Mouse (Mus musculus): Measurements from ENCODE around the gene Slc8b1.
A peak's percentile ranks its signal among the peaks of the same experiment; 100 is the strongest.

Slc8b1 gene

DNA sequence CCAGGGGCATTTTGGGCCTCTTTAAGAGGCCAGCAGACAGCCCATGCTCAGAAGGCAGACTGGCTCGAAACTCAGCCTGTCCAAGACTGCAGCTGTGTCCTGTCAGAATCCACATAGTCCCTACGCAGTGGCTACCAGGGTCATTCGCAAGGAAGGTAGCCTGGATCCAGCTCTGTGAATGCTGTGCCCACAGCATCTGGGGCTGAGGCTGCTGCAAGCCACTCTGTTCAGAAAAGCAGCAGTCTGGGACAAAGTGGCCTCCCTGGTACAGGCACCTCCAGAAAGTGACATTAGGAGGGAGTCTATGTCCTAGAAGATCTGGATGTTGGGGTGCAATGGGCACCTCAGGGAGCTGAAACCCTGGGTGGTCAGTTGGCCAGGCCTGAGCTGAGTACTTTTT is 58.8 kb downstream of the Slc8b1 start:
- DNase-seq = no peak

DNA sequence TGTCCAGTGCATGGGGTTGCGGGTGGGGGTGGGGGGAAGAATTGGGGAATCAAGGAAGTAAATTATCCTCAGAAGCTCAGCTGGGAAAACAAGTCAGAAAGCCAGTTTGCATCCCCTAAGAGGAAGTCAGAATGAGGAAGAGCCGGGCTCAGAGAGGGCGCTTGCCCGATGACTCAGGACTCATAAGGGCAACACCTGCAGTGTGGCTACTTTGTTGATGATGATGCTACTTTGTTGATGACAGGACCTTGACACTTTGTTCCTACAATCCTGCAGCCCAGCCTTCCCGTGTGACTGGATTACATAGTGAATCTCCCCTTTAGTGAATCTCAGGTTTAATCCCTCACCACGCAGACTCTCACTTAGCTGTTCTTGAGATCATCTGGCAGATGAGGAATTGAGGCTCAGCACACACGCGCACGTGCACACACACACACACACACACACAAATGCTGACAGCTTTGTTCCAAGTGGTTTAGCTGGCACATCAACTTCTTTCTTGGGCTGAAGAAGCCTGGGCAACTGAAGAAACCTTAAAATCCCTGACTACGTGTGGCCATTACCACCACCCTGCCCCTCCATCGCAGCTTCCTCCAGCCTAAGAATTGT is 59.4 kb downstream of the Slc8b1 start:
- DNase-seq = no peak

DNA sequence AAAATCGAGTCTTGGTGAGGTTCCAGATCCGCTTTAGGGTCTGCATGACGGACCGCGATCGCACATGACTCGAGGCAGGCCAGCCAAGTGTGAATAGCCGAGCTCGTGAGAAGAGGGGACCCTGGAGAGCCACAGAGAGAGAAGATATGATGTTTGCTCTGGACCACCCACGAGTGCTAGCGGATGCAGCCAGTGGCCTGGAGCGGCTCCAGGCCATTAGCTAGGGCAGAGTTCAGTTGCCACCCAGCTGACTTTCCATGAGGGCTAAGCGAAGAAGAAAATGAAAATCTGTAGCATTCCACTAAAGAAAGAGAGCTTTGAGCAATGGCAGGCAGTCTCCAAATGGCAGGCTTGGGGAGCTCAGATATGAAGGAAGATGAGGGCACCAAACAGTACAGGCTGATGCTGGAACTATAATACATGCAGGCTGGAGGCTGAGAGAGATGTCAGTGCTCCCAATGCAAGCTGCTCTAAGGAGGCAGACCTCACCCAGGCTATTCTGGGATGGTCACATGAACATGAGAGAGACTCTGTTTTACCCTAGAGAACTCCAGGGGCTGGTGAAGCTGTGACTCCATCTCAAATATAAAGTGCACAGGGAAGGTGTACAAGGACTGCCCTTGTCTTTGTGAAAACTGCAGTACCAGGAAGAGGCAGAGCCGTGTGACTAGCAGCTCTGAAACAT is 60.2 kb downstream of the Slc8b1 start:
- peak; percentile 68 for DNase-seq

DNA sequence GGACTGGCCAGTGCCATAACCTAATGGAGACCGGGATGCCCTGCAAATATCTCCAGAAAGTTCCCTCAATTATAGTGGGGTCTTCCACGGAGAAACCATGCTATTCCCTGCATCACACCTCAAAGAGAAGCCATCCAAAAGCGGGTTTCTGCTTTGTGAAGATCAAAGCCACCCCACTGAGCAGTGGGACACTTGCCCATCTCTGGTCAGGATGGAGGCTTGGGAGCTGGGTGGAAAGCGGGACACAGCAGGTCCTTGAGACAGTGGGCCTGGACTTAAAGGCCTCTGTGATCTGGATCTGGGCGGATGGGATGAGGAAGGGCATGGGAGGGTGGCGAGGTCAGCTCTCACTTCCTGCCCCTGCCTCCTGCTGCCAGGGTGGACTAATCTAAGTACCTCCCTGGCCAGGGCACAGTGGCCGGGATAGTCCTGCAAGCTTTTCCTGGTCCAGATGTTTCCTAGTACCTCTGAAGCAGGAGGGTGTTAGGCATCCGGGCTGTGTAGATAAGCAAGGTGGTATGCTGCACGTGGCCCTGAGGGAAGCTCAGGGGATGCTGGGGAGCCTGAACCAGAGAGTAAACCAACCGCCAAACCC is 63.6 kb downstream of the Slc8b1 start:
- no peak for DNase-seq

DNA sequence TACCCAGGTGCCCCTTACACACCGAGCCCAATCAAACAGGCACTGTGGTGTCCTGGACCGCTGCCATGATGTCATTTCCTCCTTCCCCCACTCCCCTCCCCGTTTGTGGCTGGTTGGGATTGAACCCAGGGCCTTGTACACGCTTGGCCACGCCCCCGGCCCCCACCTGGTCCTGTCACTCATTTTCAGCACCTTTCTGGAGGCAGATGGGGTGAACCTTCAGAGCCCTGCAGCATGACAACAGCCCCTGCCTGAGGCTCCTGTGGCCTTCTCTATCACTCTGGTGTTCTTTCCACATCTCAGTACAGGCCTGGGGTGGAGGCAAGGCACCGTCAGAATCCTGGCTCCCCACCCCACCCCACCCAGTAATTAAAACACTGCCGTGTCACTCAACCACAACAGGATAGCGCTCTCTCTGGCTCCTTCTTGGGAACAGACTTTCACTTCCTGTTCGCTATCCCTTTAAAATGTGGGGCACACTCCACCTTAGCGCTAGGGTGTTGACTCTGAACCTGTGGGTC is 65.9 kb downstream of the Slc8b1 start:
- DNase-seq = no peak

DNA sequence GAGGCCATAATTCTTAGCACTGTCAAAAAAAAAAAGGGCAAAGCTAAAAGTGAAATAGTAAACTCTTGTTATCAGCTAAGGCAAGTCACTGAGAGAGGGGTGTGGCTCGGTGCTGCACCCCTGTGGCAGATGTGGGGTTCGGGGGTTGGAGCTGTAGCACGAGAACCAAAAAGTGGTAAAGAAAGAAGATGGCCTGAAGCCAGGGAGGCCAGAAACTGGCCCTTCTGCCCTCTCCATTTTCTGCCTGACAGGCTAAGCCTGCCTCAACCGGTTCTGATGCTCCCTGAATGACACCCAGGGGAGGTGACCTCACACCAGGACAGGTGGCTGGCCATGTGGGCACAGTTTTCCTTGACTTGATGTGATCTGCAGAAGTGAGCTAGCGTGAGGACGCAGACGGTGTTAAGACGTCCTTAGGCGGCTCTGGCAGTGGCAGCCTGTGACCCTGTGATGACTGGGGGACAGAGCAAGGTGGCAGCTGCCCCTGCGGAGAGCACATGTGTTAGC is 67.0 kb downstream of the Slc8b1 start:
- DNase-seq = peak; percentile 78

DNA sequence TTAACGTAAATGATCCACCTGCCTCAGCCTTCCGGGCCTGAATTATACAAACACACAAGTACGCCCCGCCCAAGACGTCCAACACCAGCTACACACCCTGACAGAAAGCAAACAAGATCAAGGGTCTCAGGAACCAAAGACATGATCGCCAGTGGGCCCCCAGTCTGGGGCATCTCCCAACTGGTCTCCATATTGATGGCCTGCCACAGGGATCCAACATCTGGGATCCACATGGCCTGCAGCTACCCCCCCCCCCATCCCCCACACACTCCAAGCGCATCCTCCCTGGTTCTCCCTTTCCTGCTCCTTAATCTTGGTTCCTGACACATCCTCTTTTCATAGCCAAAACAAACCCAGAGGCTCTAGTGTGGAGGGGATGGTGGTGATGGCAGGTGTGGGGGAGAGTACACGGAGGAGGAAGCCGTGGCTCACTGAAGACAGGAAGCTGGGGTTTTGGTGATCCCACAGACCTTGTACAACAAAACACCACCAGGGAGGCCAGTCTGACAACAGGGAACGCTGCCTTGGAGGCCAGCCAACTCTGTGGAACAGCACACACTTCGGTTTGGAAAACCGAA is 67.6 kb downstream of the Slc8b1 start:
- peak; percentile 61 for DNase-seq

DNA sequence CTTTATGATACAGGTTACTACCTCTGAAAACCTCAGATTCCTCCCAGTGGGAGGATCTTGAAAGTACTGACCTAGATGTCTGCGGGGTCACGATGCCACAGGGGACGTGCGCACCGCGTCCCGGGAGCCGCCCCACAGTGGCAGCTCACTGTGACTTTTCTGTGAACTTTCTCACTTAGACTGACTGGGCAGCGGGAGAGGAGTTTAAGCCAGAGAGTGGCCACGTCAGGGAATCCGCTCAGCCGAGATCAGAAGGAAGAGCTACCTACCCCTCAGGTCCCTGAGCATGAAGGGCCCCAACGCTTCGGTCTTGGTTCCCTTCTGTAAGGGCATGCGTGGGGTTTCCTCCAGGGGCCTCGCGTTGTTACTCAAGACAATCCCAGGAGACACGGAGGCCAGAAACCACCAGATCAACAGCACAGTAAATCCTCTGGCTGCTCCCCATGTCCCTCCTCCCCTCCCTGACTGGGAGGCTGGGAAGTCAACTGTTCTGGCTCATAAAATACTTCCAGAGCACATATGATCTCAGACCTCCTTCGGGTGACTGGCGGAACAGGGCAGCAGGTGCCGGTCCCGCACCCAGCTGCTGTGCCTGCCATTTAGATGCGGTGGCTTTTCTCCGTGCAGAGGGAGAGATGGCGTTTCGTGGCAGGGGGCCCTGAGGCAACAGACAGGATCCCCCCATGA is 68.4 kb downstream of the Slc8b1 start:
- DNase-seq = peak; percentile 79

DNA sequence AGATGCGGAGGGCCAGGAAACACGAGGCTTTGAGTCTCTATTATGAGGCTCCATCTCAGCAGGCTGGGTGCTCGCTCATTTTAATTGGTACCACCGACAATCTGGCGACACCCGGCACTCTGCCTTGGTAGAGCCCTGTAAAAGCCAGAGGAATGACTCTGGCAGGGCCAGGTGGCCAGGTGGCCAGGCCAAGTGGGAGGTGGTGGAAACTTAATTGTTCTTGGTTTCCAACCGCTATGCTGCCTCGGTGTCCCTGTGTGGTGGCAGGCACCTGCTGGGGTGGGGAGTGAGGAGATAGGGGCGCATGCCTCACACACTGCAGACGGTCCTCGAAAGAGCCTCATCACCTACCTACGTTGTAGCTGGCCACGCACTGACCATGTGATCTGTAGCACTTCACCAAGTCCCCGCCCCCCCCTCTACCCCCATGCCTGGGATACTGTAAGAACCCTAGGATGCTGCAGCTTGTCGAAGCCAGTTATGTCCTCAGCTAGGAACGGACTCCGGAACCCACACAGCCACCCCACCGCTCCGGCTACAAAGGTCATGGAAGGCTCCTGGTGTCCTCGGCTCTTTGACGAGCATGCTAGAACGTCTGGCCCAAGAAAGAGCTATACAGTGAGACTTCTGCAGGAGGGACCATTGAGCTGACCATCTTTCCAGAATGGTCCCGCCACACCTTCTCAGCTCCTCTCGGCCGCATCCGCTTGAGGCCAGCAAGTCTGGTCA is 69.1 kb downstream of the Slc8b1 start:
- no peak for DNase-seq

DNA sequence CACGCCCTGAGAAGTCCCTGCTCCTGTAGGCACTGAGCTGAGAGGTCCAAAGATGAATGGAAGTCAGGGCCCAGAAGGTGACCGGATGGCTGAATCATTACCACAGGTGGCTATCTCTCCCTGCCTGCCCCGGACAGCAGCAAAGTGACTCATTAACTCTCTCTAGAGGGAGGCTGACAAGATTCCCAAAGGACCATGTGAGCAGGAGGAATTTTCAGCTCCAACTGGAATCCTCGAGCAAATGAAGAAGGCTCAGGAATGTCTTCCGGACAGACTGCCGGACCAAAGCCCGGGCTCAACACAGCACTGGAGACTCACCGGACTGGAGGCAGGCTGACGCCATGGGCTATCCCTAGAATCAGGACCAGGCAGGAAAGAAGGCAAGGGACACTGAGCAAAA is 71.0 kb downstream of the Slc8b1 start:
- peak; percentile 86 for DNase-seq

DNA sequence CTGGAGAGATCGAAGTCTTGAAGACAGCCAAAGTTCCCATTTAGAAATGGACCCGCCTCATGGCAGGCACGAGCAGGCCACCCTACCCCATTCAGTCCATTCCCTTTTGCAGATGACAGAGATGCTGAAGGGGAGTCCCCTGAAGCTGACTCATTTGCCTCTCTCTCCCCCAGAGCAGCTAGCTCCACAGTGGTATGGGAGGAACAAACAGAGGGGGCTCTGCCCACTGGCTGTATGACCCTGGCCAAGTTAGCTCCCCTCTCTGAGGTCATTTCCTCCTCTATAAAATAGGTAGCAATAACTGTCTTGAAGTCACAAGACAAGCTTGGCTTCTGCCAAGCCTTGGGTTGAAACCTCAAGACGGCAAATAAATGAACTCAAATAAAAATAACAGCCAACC is 72.5 kb downstream of the Slc8b1 start:
- no peak for DNase-seq

All from kidney, adult 11 months (tissue).